Mouse (Mus musculus) heart, postnatal 36 days (tissue): Measurements from ENCODE around the gene Olfr51. TPM values are rescaled to one million over a fixed set of nuclear protein-coding genes. Genes with fewer than 3 reads are reported as not detected.

ENCODE experiments used
- total RNA-seq, 2 experiments: library from RNA; stranded (reverse); gene quantifications; 2 replicates each; pipeline ENCODE4 v1.2.3; 2021

Olfr51 gene
- total RNA-seq, 2 experiments from 2014 or later: not detected

Other genes starting within 250 kb of the Olfr51 start
- 1 to 10 TPM; 3.8 to 5.0 TPM for gene Zfp354c, start 175.9 kb upstream of the Olfr51 start, total RNA-seq
- gene Zfp879, start 162.0 kb upstream of the Olfr51 start, total RNA-seq: 1 to 10 TPM; 1.5 to 1.6 TPM
- gene Grm6, start 152.9 kb upstream of the Olfr51 start, total RNA-seq: not detected
- 1 to 10 TPM; 1.1 to 1.3 TPM for gene Zfp454, start 115.9 kb upstream of the Olfr51 start, total RNA-seq
- gene Zfp2, start 87.4 kb upstream of the Olfr51 start, total RNA-seq: 1 to 10 TPM; 3.1 TPM
- gene Zfp354b, start 72.0 kb upstream of the Olfr51 start, total RNA-seq: 1 to 10 TPM; 1.4 TPM
- gene 4933414I15Rik, start 59.8 kb upstream of the Olfr51 start, total RNA-seq: not detected
- gene Prop1, start 49.8 kb upstream of the Olfr51 start, total RNA-seq: not detected
- gene Olfr1378, start 37.1 kb upstream of the Olfr51 start, total RNA-seq: not detected
- gene Olfr1377, start 21.6 kb upstream of the Olfr51 start, total RNA-seq: not detected
- not detected for gene Olfr54, start 10.6 kb downstream of the Olfr51 start, total RNA-seq
- gene Olfr1375, start 44.5 kb downstream of the Olfr51 start, total RNA-seq: not detected
- 1 to 10 TPM; 1.4 to 1.8 TPM for gene Zfp354a, start 55.7 kb downstream of the Olfr51 start, total RNA-seq
- not detected for gene Gm12569, start 216.9 kb downstream of the Olfr51 start, total RNA-seq